Mouse (Mus musculus) lung, postnatal 0 days (tissue): ENCODE measurements at regions not wholly inside any gene's neighbourhood (a gene's known extent, or its start where the extent isn't known, plus 50 kb on each side); places are given as distances from the start of the nearest gene placed in this dataset.

Source experiments
- ATAC-seq: fragments of 200-750 bp; cut with Nextera tagmentation; 2 replicates; pipeline ENCODE4 v1.8.0; 2017; ENCODE audit warnings: moderate library complexity
- DNase-seq: peaks from one replicate; pipeline ENCODE4 v3.0.0-alpha.2; 2016; ENCODE audit warnings: low spot score
- H3K27ac ChIP-seq: fragments of 300-500 bp; sonication (generic); 2 replicates; pipeline ENCODE4 v1.5.1; 2014; ENCODE audit warnings: antibody characterized with exemption, mild to moderate bottlenecking, low read length, mixed read lengths
- H3K27me3 ChIP-seq: fragments of 300-500 bp; sonication (generic); replicated peaks from 2 replicates; pipeline ENCODE4 v1.6.1; 2014; ENCODE audit warnings: low read length, mixed read lengths; ENCODE audit not compliant: insufficient read depth
- H3K36me3 ChIP-seq: fragments of 300-500 bp; sonication (generic); 2 replicates; pipeline ENCODE4 v1.6.1; 2014; ENCODE audit warnings: low read length, mixed read lengths; ENCODE audit not compliant: insufficient read depth
- H3K4me1 ChIP-seq: fragments of 300-500 bp; sonication (generic); 2 replicates; pipeline ENCODE4 v1.6.1; 2014; ENCODE audit warnings: antibody characterized with exemption, low read depth, low read length, mixed read lengths; ENCODE audit not compliant: insufficient read depth
- H3K4me2 ChIP-seq: fragments of 300-500 bp; sonication (generic); replicated peaks from 2 replicates; pipeline ENCODE4 v1.6.1; 2014; ENCODE audit warnings: low read depth, mild to moderate bottlenecking, low read length, moderate library complexity, mixed read lengths
- H3K4me3 ChIP-seq: fragments of 300-500 bp; sonication (generic); 2 replicates; pipeline ENCODE4 v1.5.1; 2014; ENCODE audit warnings: low read depth, low read length
- H3K9ac ChIP-seq: fragments of 300-500 bp; sonication (generic); replicated peaks from 2 replicates; pipeline ENCODE4 v1.6.1; 2014; ENCODE audit warnings: low read depth, mild to moderate bottlenecking
- H3K9me3 ChIP-seq: fragments of 300-500 bp; sonication (generic); 2 replicates; pipeline ENCODE4 v1.6.1; 2016; ENCODE audit warnings: low read length, mixed read lengths
- CTCF ChIP-seq: IDR thresholded peaks from 2 replicates; pipeline ENCODE4 v1.5.1; 2016; ENCODE audit warnings: antibody characterized with exemption, mild to moderate bottlenecking
- EP300 ChIP-seq: IDR thresholded peaks from 2 replicates; pipeline ENCODE4 v1.6.1; 2016; ENCODE audit warnings: antibody characterized with exemption, mild to moderate bottlenecking, control low read depth
- WGBS: fragments of 180-500 bp; shearing (Covaris S2); extraction: QIAGEN DNeasy Blood & Tissue Kit; methylation state at CpG from one replicate; pipeline ENCODE4 v1.1.7; 2014; 5-methylcytosine and 5-hydroxymethylcytosine counted together

DNA sequence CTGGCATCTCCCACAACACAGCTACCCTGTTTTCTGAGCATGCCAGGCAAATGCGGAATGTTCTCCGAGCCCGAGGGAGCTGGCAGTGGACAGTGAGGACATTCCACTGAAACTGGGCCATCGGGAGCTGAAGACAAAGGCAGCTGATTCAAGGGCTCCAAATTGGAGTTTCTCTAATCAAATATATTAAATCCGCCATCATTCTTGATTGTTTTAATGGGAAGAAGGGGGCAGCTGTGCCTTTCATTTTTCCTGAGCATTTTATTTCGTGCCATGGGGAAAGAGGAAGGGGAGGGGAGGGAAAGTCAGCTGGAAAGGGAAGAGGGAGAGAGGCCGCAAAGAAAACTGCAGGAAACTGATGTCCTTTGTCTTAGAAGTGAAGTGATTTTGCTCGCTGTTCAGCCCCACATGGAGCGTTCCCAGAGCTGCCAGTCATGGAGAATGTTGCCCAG is 373.9 kb downstream of the Cog6 start:
- Histone ChIP-seq H3K27me3 (no peaks in the 10 kb centered on the region), H3K4me1 (no peaks in the 10 kb centered on the region), H3K4me3 (no peak overlapping the region), H3K9me3 (no peaks in the 10 kb centered on the region), H3K27ac (no peak overlapping the region), H3K4me2 (no peak overlapping the region), H3K36me3 (no peaks in the 10 kb centered on the region), H3K9ac (no peak overlapping the region)
- WGBS = 66% methylated on average over 9 of the region's 9 CpGs
- ATAC-seq = no peak
- DNase-seq = no peak
- TF ChIP-seq CTCF = no peak
- TF ChIP-seq EP300 = no peak

DNA sequence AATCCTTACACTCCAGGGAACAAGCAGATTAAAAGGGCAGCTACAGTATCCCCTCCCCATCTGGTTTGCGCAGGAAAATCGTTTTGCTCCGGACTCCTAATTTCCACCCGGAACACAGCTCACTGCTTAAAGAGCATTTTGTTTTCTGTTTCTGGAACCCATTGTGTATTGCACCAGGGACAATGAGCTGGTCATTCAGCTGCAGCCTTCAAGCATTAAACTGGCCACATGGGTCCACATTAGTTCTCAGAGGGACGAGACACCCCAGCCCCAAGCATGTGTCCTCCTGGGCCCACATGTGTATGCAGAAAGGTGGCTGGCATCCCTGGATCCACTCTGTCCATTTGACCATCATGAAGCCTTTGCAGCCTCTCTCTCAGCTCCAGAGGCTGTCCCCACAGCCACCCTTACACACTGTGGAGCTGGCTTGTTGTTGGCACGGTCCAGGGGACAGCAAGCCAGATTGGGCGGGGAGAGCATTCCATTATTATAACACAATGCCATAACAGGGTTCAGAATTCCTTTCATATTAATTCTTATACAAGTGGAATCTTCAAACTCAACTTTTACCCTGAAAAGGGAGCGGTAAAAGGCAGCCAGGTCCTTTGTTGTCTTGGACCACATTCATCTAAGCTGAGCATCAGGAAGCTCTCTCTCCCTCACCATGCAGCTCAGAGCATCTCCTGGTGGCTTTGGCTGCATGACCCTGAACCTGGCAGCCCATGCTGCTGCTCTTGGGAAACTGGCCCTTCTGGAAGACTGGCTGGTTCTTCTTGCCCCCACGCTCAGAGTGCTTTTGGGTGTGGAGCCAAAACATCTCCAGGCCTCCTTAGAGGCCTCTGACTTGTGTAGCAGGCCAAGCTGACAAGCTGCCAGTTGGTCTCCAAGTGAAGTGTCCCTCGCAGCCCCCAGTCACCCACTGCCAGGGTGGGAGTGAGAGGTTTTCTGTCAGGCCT is 373.4 kb downstream of the Foxo1 start:
- Histone ChIP-seq H3K4me3 (no peak overlapping the region), H3K9ac (no peak overlapping the region), H3K9me3 (no peaks in the 10 kb centered on the region), H3K36me3 (no peaks in the 10 kb centered on the region), H3K4me2 (no peak overlapping the region), H3K27me3 (no peaks in the 10 kb centered on the region), H3K27ac (no peak overlapping the region), H3K4me1 (no peaks in the 10 kb centered on the region)
- no peak for TF ChIP-seq CTCF
- TF ChIP-seq EP300 = no peak; the same call in 1 of the 2 replicates
- DNase-seq (peak; percentile 53), ATAC-seq (peak; percentile 58)
- 71% methylated on average over 10 of the region's 10 CpGs for WGBS

DNA sequence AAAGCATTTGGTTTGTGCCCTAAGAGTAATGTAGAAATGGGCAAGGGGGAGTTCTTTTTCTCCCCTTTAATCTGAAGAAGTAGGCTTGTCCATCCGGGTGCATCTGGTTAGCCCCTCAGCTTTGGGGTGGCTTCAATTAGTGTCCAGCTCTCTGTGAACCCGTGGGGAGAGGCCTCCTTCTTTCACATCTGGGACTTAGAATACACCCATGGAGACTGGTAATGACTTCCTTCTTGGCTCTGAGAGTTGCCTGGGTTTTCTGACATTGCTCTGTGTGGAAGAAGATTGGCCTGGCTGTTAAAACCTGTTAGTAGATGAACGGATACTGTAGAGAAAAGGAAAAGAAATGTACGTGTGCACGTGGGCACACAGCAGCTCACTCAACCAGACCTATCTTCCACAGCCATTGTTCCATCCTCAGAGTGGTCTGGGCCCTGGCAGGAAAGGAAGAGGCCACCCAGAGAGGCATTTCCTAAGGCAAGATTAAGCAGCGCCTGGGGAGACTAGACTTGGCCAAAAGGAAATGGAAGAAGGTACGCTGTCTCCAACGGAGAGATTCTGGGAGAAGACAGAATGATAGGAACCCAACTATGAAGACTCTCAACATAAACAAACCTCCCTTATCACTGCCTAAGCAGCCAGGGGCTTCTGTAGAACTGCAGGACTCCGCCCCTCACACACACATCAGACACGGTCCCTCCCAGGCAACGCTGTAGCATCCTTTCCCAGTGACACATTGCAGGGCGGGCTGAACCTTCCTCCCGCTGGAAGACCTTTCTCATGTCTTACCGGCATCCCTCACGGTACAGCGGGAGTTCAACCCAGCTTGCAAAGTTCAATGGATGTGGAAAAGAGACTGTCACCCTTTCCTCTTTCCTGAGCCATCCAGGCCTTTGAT is 372.4 kb downstream of the Foxo1 start:
- Histone ChIP-seq H3K4me1 (no peaks in the 10 kb centered on the region), H3K36me3 (no peaks in the 10 kb centered on the region), H3K4me2 (no peak overlapping the region), H3K27me3 (no peaks in the 10 kb centered on the region), H3K9me3 (no peaks in the 10 kb centered on the region), H3K9ac (no peak overlapping the region), H3K27ac (0 out of 2 replicates have a peak overlapping the region, but pooled peaks have one; percentile 9), H3K4me3 (no peak overlapping the region)
- TF ChIP-seq EP300 (peak; percentile 66; the same call in 1 of the 2 replicates), CTCF (no peak)
- peak; percentile 78 for ATAC-seq
- WGBS = 52% methylated on average over 16 of the region's 16 CpGs
- DNase-seq = peak; percentile 54

DNA sequence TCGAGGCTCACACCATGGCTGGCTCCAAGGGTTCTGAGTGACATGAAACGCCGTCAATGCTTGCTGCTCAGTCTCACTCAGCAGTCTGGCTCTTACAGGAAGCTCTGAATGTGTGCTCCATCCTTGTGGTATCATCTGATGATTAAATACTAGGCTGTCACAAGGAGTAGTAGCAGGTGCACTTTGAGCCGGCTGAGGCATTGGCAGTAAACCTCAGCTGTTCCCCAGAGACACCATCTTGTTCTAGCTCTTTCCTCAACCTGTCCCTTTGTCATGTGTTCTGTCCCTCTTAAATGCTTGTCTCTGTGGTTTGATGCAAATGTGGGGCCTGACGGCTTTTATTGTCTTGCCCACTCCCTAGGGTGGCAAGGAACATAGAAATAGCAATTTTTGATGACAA is 370.7 kb downstream of the Foxo1 start:
- DNase-seq (no peak), ATAC-seq (no peak)
- 85% methylated on average over 5 of the region's 5 CpGs for WGBS
- H3K27ac ChIP-seq = no peak overlapping the region
- H3K4me2 ChIP-seq = no peak overlapping the region
- H3K4me3 ChIP-seq = no peak overlapping the region
- H3K9me3 ChIP-seq = no peaks in the 10 kb centered on the region
- no peaks in the 10 kb centered on the region for H3K27me3 ChIP-seq
- no peaks in the 10 kb centered on the region for H3K36me3 ChIP-seq
- no peaks in the 10 kb centered on the region; the same call in 1 of the 2 replicates for H3K4me1 ChIP-seq
- TF ChIP-seq EP300 = no peak
- TF ChIP-seq CTCF = no peak
- no peak overlapping the region for H3K9ac ChIP-seq

DNA sequence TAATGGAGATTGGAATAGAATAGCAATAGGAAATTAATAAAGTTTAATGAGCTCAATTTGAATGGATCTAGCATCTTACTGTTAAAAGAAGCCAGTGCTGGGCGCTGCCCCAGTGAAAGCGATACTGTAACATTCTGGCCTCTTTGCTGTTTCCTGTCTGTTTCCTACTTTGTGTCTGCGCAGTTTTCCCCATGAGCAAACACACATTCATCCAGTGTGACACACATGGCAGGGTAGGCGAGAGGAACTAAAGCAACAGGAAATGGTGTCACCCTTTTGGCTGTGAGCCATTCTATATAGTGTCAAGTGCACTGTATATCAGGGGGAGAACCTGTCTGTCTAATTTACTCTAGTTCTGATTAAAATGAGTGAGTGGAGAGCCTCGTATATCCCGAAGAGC is 366.2 kb downstream of the Foxo1 start:
- H3K27me3 ChIP-seq = no peaks in the 10 kb centered on the region
- ATAC-seq = peak; percentile 71
- peak; percentile 80 for DNase-seq
- no peak overlapping the region for H3K4me2 ChIP-seq
- 21% methylated on average over 6 of the region's 6 CpGs for WGBS
- no peaks in the 10 kb centered on the region for H3K36me3 ChIP-seq
- H3K4me3 ChIP-seq = no peak overlapping the region
- TF ChIP-seq CTCF = no peak
- peak; percentile 77 for TF ChIP-seq EP300
- H3K9ac ChIP-seq = no peak overlapping the region
- H3K9me3 ChIP-seq = no peaks in the 10 kb centered on the region
- peaks cover 6% of the 10 kb centered on the region; the same call in 1 of the 2 replicates for H3K4me1 ChIP-seq
- no peak overlapping the region for H3K27ac ChIP-seq

DNA sequence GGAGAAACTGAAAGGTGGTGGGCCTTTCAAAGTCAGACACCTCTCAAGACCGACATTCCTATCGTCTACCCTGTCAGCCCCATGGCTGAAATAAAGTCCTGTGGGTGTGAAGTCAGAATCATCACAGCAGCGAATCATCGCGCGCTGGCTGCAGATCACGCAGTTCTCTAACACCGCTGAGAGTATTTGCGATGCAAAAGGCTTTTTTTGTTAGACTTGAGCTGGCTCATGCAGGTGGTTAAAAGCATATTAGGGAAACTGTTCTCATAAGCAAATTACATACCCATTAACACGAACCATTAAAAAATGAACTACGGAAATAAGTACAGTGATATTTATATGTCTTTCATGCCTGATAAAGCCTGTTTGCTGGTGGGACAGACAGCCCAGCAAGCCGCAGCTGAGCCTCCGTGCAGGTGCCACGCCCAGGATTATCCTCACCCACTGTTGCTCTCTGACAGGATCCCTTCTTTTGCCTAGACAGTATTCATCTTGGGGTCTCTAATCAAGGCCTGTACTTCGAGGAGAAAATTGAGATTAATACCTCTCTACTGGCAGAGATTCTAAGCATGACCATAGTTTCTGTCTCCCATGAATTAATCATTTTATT is 365.5 kb downstream of the Foxo1 start:
- no peak overlapping the region for H3K9ac ChIP-seq
- no peak overlapping the region for H3K4me3 ChIP-seq
- DNase-seq = no peak
- H3K9me3 ChIP-seq = no peaks in the 10 kb centered on the region
- TF ChIP-seq EP300 = no peak
- no peak for TF ChIP-seq CTCF
- no peaks in the 10 kb centered on the region for H3K27me3 ChIP-seq
- no peak overlapping the region for H3K27ac ChIP-seq
- H3K4me1 ChIP-seq = peaks cover 6% of the 10 kb centered on the region; the same call in 1 of the 2 replicates
- H3K36me3 ChIP-seq = no peaks in the 10 kb centered on the region
- no peak overlapping the region for H3K4me2 ChIP-seq
- WGBS = 66% methylated on average over 15 of the region's 15 CpGs
- no peak for ATAC-seq
